Mouse (Mus musculus): ENCODE data around the gene Col24a1.
"Not testable (repeated sequence)": the region's sequence is repeated elsewhere in the genome, so short reads cannot be mapped to it uniquely, and the experiment has no call there.

Col24a1 gene

GRCm38 (mm10) chr3:145353951-145354350 is 61.7 kb downstream of the Col24a1 start:
- in situ Hi-C loops (cut with MboI, MseI), result no loop called here

GRCm38 (mm10) chr3:145356865-145357487 is 64.7 kb downstream of the Col24a1 start:
- in situ Hi-C loops (cut with MboI, MseI), result no loop called here

- in situ Hi-C loops (cut with MboI, MseI), result no loop called here
Observed at GRCm38 (mm10) chr3:145365227-145365626, 73.0 kb downstream of the Col24a1 start.

GRCm38 (mm10) chr3:145367176-145367717 is 75.0 kb downstream of the Col24a1 start:
- in situ Hi-C loops (cut with MboI, MseI), result no loop called here

GRCm38 (mm10) chr3:145376298-145376697 is 84.0 kb downstream of the Col24a1 start:
- in situ Hi-C loops (cut with MboI, MseI), result no loop called here

GRCm38 (mm10) chr3:145383095-145383494 is 90.8 kb downstream of the Col24a1 start:
- in situ Hi-C loops (cut with MboI, MseI), result no loop called here

- in situ Hi-C loops (cut with MboI, MseI), result no loop called here
Observed at GRCm38 (mm10) chr3:145386434-145386833, 94.2 kb downstream of the Col24a1 start.

- in situ Hi-C loops (cut with MboI, MseI), result no loop called here
Observed at GRCm38 (mm10) chr3:145390681-145391080, 98.4 kb downstream of the Col24a1 start.

- in situ Hi-C loops (cut with MboI, MseI), result no loop called here
Observed at GRCm38 (mm10) chr3:145391986-145392659, 99.9 kb downstream of the Col24a1 start.

GRCm38 (mm10) chr3:145399173-145399572 is 106.9 kb downstream of the Col24a1 start:
- in situ Hi-C loops (cut with MboI, MseI), result no loop called here

GRCm38 (mm10) chr3:145402257-145402656 is 110.0 kb downstream of the Col24a1 start:
- in situ Hi-C loops (cut with MboI, MseI), result loop anchor here (10.0 kb wide), 1 partner anchor 693 kb away; no protein-coding TSS in a partner anchor

GRCm38 (mm10) chr3:145402994-145403393 is 110.7 kb downstream of the Col24a1 start:
- in situ Hi-C loops (cut with MboI, MseI), result loop anchor here (10.0 kb wide), 1 partner anchor 692 kb away; no protein-coding TSS in a partner anchor

GRCm38 (mm10) chr3:145408045-145408444 is 115.8 kb downstream of the Col24a1 start:
- in situ Hi-C loops (cut with MboI, MseI), result loop anchor here (5.0 to 10.0 kb wide), 2 partner anchors 509 to 687 kb away; no protein-coding TSS in a partner anchor

GRCm38 (mm10) chr3:145412137-145412536 is 119.9 kb downstream of the Col24a1 start:
- in situ Hi-C loops (cut with MboI, MseI), result no loop called here

GRCm38 (mm10) chr3:145414362-145414761 is 122.1 kb downstream of the Col24a1 start:
- in situ Hi-C loops (cut with MboI, MseI), result no loop called here

- in situ Hi-C loops (cut with MboI, MseI), result no loop called here
Observed at GRCm38 (mm10) chr3:145417809-145418208, 125.5 kb downstream of the Col24a1 start.

GRCm38 (mm10) chr3:145420421-145420820 is 128.1 kb downstream of the Col24a1 start:
- in situ Hi-C loops (cut with MboI, MseI), result loop anchor here (10.0 kb wide), 1 partner anchor 464 kb away; no protein-coding TSS in a partner anchor

- in situ Hi-C loops (cut with MboI, MseI), result loop anchor here (10.0 kb wide), 1 partner anchor 463 kb away; no protein-coding TSS in a partner anchor
Observed at GRCm38 (mm10) chr3:145422044-145422443, 129.8 kb downstream of the Col24a1 start.

GRCm38 (mm10) chr3:145438352-145438751 is 146.1 kb downstream of the Col24a1 start:
- in situ Hi-C loops (cut with MboI, MseI), result no loop called here

GRCm38 (mm10) chr3:145439086-145439485 is 146.8 kb downstream of the Col24a1 start:
- in situ Hi-C loops (cut with MboI, MseI), result no loop called here

GRCm38 (mm10) chr3:145440993-145441392 is 148.7 kb downstream of the Col24a1 start:
- in situ Hi-C loops (cut with MboI, MseI), result no loop called here

GRCm38 (mm10) chr3:145442268-145442667 is 150.0 kb downstream of the Col24a1 start:
- in situ Hi-C loops (cut with MboI, MseI), result no loop called here

- in situ Hi-C loops (cut with MboI, MseI), result not testable (repeated sequence)
Observed at GRCm38 (mm10) chr3:145443167-145443566, 150.9 kb downstream of the Col24a1 start.
